In genomic region chr5:74067831-74068713, GRCm38 (mm10) we compare ENCODE assay signal across 7 mouse cellular contexts. TPM values are rescaled to one million over a fixed set of nuclear protein-coding genes. Genes with fewer than 3 reads are reported as not detected.
DNase-seq lines count a peak whose midpoint lies in the region; ATAC-seq lines count a peak whose summit lies in the region.

Gene Usp46, minus strand, starts transcription at chr5:74068431.

- peaks cover 35% of the 10 kb centered on the region for H3K4me1 ChIP-seq in intestine, embryonic 15.5 days (replicated peaks)
- peaks cover 38% of the 10 kb centered on the region for H3K4me1 ChIP-seq in limb, embryonic 11.5 days (ENCODE audit: control insufficient read depth, insufficient read depth, low read length)
- H3K4me1 ChIP-seq in midbrain, embryonic 12.5 days, result peaks cover 26% of the 10 kb centered on the region

- no peaks in the 10 kb centered on the region for H3K9me3 ChIP-seq in intestine, embryonic 15.5 days
- H3K9me3 ChIP-seq in limb, embryonic 11.5 days (ENCODE audit: control insufficient read depth, low read length), result no peaks in the 10 kb centered on the region
- H3K9me3 ChIP-seq in midbrain, embryonic 12.5 days, result no peaks in the 10 kb centered on the region

- peak within 1 kb of the TSS; percentile 78 for H3K4me3 ChIP-seq in intestine, embryonic 15.5 days (replicated peaks)
- H3K4me3 ChIP-seq in limb, embryonic 11.5 days (ENCODE audit: low read depth, low read length), result peak within 1 kb of the TSS; percentile 92
- H3K4me3 ChIP-seq in midbrain, embryonic 12.5 days, result peak within 1 kb of the TSS; percentile 83

- H3K27ac ChIP-seq in intestine, embryonic 15.5 days, result peak within 1 kb of the TSS; percentile 96
- peak within 1 kb of the TSS; percentile 99 for H3K27ac ChIP-seq in limb, embryonic 11.5 days (replicated peaks; ENCODE audit: low read depth, low read length)
- peak within 1 kb of the TSS; percentile 91 for H3K27ac ChIP-seq in midbrain, embryonic 12.5 days (replicated peaks)

- peak within 1 kb of the TSS; percentile 85 for H3K9ac ChIP-seq in intestine, embryonic 15.5 days
- peak within 1 kb of the TSS; percentile 94 for H3K9ac ChIP-seq in limb, embryonic 11.5 days (ENCODE audit: low read length)
- peak within 1 kb of the TSS; percentile 91 for H3K9ac ChIP-seq in midbrain, embryonic 12.5 days (replicated peaks)

- peak; percentile 92 for ATAC-seq in intestine, embryonic 15.5 days
- ATAC-seq in limb, embryonic 11.5 days (ENCODE audit: insufficient number of reproducible peaks, low FRiP score, low TSS enrichment, low read depth), result peak; percentile 86
- ATAC-seq in midbrain, embryonic 12.5 days (ENCODE audit: low FRiP score, low read depth), result peak; percentile 94

- H3K27me3 ChIP-seq in intestine, embryonic 15.5 days (replicated peaks), result no peaks in the 10 kb centered on the region
- H3K27me3 ChIP-seq in limb, embryonic 11.5 days (ENCODE audit: control insufficient read depth, insufficient read depth, low read length), result no peaks in the 10 kb centered on the region
- peaks cover 6% of the 10 kb centered on the region; the same call in 1 of the 2 replicates for H3K27me3 ChIP-seq in midbrain, embryonic 12.5 days

- peak; percentile 72 for DNase-seq in adrenal gland, adult 8-10 months
- peak; percentile 89 for DNase-seq in embryo, embryonic 11 days
- peak; percentile 87 to 91 for DNase-seq in gastrocnemius, postnatal 4 days (ENCODE audit: low spot score in 2 of 2)
- DNase-seq in limb, embryonic 11.5 days (ENCODE audit: low spot score), result peak; percentile 87
- peak; percentile 38 for DNase-seq in skeletal muscle tissue, adult 2 months (ENCODE audit: low read depth, low spot score)

- H3K36me3 ChIP-seq in intestine, embryonic 15.5 days, result no peaks in the 10 kb centered on the region
- no peaks in the 10 kb centered on the region for H3K36me3 ChIP-seq in limb, embryonic 11.5 days (ENCODE audit: control insufficient read depth, insufficient read depth, low read length)
- no peaks in the 10 kb centered on the region for H3K36me3 ChIP-seq in midbrain, embryonic 12.5 days

- H3K4me2 ChIP-seq in intestine, embryonic 15.5 days (replicated peaks), result peak within 1 kb of the TSS; percentile 71
- peak within 1 kb of the TSS; percentile 81 for H3K4me2 ChIP-seq in limb, embryonic 11.5 days (ENCODE audit: low read depth, severe bottlenecking)
- peak within 1 kb of the TSS; percentile 81 for H3K4me2 ChIP-seq in midbrain, embryonic 12.5 days (replicated peaks)

- WGBS in intestine, embryonic 15.5 days, result under 1% methylated on average over 88 of the region's 89 CpGs
- under 1% methylated on average over 73 of the region's 89 CpGs for WGBS in limb, embryonic 11.5 days
- whole genome bisulfite sequencing in midbrain, embryonic 12.5 days, result under 1% methylated on average over 79 of the region's 89 CpGs

RNA-seq across cellular contexts. Expression of gene Usp46, which starts in this region (rescaled TPM):
- total RNA-seq in adrenal gland, adult 8-10 months (2022), result 10 to 100 TPM; 35.5 to 44.5 (median 40.4) TPM
- total RNA-seq in gastrocnemius, postnatal 4 days (2021), result 10 to 100 TPM; 39.0 to 41.3 TPM
- 18.7 and 22.9 TPM in 2 replicates for polyA plus RNA-seq in intestine, embryonic 15.5 days (2015; fragmentation: Nextera tagmentation; extraction: Ambion mirVana)
- polyA plus RNA-seq in limb, embryonic 11.5 days (2014; fragmentation: Nextera tagmentation; extraction: Ambion mirVana), result 48.8 and 50.7 TPM in 2 replicates
- polyA plus RNA-seq in midbrain, embryonic 12.5 days (2016; fragmentation: Nextera tagmentation; extraction: Ambion mirVana), result 31.5 and 32.6 TPM in 2 replicates

Comparison
In these comparisons a context has a peak if more than half of its experiments do, and no peak if none do; other contexts are left out.
1. Peak in every context shown above with its lines: DNase-seq, ATAC-seq, H3K4me3 ChIP-seq and H3K27ac ChIP-seq.
2. DNase-seq: peak in every context shown above with its lines; median percentile 89 in embryo, embryonic 11 days; 89 in gastrocnemius, postnatal 4 days; 87 in limb, embryonic 11.5 days; 72 in adrenal gland, adult 8-10 months; 38 in skeletal muscle tissue, adult 2 months.